Mouse (Mus musculus) brain, embryonic 14.5 days (tissue): ENCODE results near the gene Gm4858. TPM values are rescaled to one million over a fixed set of nuclear protein-coding genes. Genes with fewer than 3 reads are reported as not detected.

ENCODE experiments used
- DNase-seq: peaks from one replicate; pipeline ENCODE4 v3.0.0-alpha.2; 2011; ENCODE audit warnings: low read depth
- CTCF ChIP-seq: fragments of 200-500 bp; IDR thresholded peaks from 2 replicates; pipeline ENCODE4 v1.5.1; 2012; ENCODE audit warnings: inconsistent platforms, mild to moderate bottlenecking, moderate library complexity, borderline replicate concordance; ENCODE audit not compliant: insufficient read depth, insufficient read length; ENCODE audit errors: extremely low read depth
- POLR2A ChIP-seq: fragments of 200-500 bp; IDR thresholded peaks from 2 replicates; pipeline ENCODE4 v1.6.1; 2012; ENCODE audit warnings: mild to moderate bottlenecking, inconsistent platforms, borderline replicate concordance; ENCODE audit not compliant: poor library complexity, insufficient read depth, insufficient read length, severe bottlenecking; ENCODE audit errors: extremely low read depth
- polyA plus RNA-seq: library from polyadenylated mRNA; depleted of rRNA; stranded (reverse); fragments of >200 nt; gene quantifications from 2 replicates; pipeline ENCODE4 v1.2.3, GENCODE M21; 2012; rRNA removed

Gene Gm4858
- polyA plus RNA-seq, 1 experiment: not detected

DNA sequence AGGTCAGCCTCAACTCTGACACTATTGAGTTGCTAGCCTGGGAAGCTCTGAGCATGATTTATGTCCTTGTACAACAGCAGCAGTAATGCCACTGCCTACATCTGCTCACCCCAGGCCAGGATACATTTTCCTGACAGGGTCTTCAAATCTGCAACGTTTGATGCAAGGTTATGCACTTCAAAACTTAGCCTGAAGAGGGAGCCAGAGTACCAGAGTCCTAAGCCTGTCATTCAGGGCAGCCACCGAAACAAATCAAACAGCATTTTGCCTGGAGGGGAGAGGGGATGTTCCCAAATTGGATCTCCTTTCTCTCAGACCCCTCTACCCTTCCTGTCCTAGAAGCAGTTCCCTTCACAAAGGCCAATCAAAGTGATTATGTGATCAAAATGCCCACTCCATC, 45.9 kb downstream of the Gm4858 start:
- TF ChIP-seq CTCF (peak; percentile 64; the same call in 1 of the 2 replicates), POLR2A (no peak)
- peak; percentile 64 for DNase-seq

GRCm38 (mm10) chr3:93119101-93119500, 50.5 kb downstream of the Gm4858 start:
- no peak for DNase-seq
- TF ChIP-seq POLR2A (no peak), CTCF (peak; percentile 5; the same call in 1 of the 2 replicates)

Other genes starting within 250 kb of the Gm4858 start
- not detected in 2 replicates for gene Kprp, start 241.6 kb upstream of the Gm4858 start, polyA plus RNA-seq
- gene Lce1l, start 217.5 kb upstream of the Gm4858 start, polyA plus RNA-seq: not detected in 2 replicates
- not detected in 2 replicates for gene 2310050C09Rik, start 198.6 kb upstream of the Gm4858 start, polyA plus RNA-seq
- not detected in 2 replicates for gene Lce3a, start 142.6 kb upstream of the Gm4858 start, polyA plus RNA-seq
- gene Lce3b, start 135.8 kb upstream of the Gm4858 start, polyA plus RNA-seq: not detected in 2 replicates
- not detected in 2 replicates for gene Lce3c, start 124.3 kb upstream of the Gm4858 start, polyA plus RNA-seq
- not detected in 2 replicates for gene Lce3d, start 111.4 kb upstream of the Gm4858 start, polyA plus RNA-seq
- gene Lce3e, start 101.8 kb upstream of the Gm4858 start, polyA plus RNA-seq: not detected in 2 replicates
- not detected in 2 replicates for gene Lce3f, start 76.6 kb upstream of the Gm4858 start, polyA plus RNA-seq
- gene Crct1, start 53.1 kb upstream of the Gm4858 start, polyA plus RNA-seq: 0.59 and 1.0 TPM in 2 replicates
- not detected in 2 replicates for gene Lce1m, start 49.8 kb upstream of the Gm4858 start, polyA plus RNA-seq
- gene Crnn, start 76.0 kb downstream of the Gm4858 start, polyA plus RNA-seq: not detected in 2 replicates
- not detected in 2 replicates for gene Flg2, start 128.5 kb downstream of the Gm4858 start, polyA plus RNA-seq
- not detected in 2 replicates for gene Flg, start 204.7 kb downstream of the Gm4858 start, polyA plus RNA-seq